Mouse (Mus musculus) inflammation-experienced regulatory T-cells, adult 6 months (primary cell): ENCODE data around the gene Ifrd1. TPM values are rescaled to one million over a fixed set of nuclear protein-coding genes. Genes with fewer than 3 reads are reported as not detected.
"Not testable (repeated sequence)": the region's sequence is repeated elsewhere in the genome, so short reads cannot be mapped to it uniquely, and the experiment has no call there.

Source experiments
- ATAC-seq: one replicate; pipeline ENCODE4 v1.8.0; 2017
- polyA plus RNA-seq, 3 experiments: library from polyadenylated mRNA; unstranded; fragments of 100-300 nt; shearing (Covaris generic); gene quantifications; one replicate each; pipeline ENCODE4 v1.2.1; 2017

Gene Ifrd1
- polyA plus RNA-seq, 3 experiments from 2014 or later = 45.9 to 75.8 (median 54.1) TPM

- ATAC-seq = no peak
Observed at GRCm38 (mm10) chr12:40198019-40198418, 50.3 kb downstream of the Ifrd1 start.

GRCm38 (mm10) chr12:40197511-40197910 lies 50.8 kb downstream of the Ifrd1 start:
- ATAC-seq = no peak

GRCm38 (mm10) chr12:40185474-40185873 lies 62.8 kb downstream of the Ifrd1 start:
- no peak for ATAC-seq

GRCm38 (mm10) chr12:40177089-40177488 lies 71.2 kb downstream of the Ifrd1 start:
- ATAC-seq = peak; percentile 80

GRCm38 (mm10) chr12:40176158-40176557 lies 72.1 kb downstream of the Ifrd1 start:
- ATAC-seq = no peak

- ATAC-seq = not testable (repeated sequence)
Observed at GRCm38 (mm10) chr12:40175171-40175570, 73.1 kb downstream of the Ifrd1 start.

- no peak for ATAC-seq
Observed at GRCm38 (mm10) chr12:40171637-40172036, 76.7 kb downstream of the Ifrd1 start.

- no peak for ATAC-seq
Observed at GRCm38 (mm10) chr12:40169675-40170074, 78.6 kb downstream of the Ifrd1 start.

GRCm38 (mm10) chr12:40164621-40165020 lies 83.7 kb downstream of the Ifrd1 start:
- peak; percentile 83 for ATAC-seq

- no peak for ATAC-seq
Observed at GRCm38 (mm10) chr12:40160777-40161176, 87.5 kb downstream of the Ifrd1 start.

GRCm38 (mm10) chr12:40154188-40154587 lies 94.1 kb downstream of the Ifrd1 start:
- ATAC-seq = no peak

- ATAC-seq = no peak
Observed at GRCm38 (mm10) chr12:40152353-40153069, 95.8 kb downstream of the Ifrd1 start.

Other genes starting within 250 kb of the Ifrd1 start
- 10 to 100 TPM; 83.7 to 93.0 (median 88.4) TPM for gene Arl4a, start 210.5 kb downstream of the Ifrd1 start, polyA plus RNA-seq
- gene Scin, start 114.3 kb downstream of the Ifrd1 start, polyA plus RNA-seq = 1 to 10 TPM; 2.1 to 9.3 (median 3.1) TPM
- gene Lsmem1, start 49.0 kb downstream of the Ifrd1 start, polyA plus RNA-seq = under 1 TPM in 1 of 3 experiments, not detected in 2; 0.38 TPM
- 10 to 100 TPM; 32.8 to 38.7 (median 38.7) TPM for gene Zfp277, start 197.4 kb upstream of the Ifrd1 start, polyA plus RNA-seq
- gene Dock4, start 197.4 kb upstream of the Ifrd1 start, polyA plus RNA-seq = 1 to 10 TPM in 1 of 3 experiments, under 1 TPM in 2; 0.79 to 1.2 (median 0.80) TPM